Mouse (Mus musculus): ENCODE measurements at regions not wholly inside any gene's neighbourhood (a gene's known extent, or its start where the extent isn't known, plus 50 kb on each side); places are given as distances from the start of the nearest gene placed in this dataset.

DNA sequence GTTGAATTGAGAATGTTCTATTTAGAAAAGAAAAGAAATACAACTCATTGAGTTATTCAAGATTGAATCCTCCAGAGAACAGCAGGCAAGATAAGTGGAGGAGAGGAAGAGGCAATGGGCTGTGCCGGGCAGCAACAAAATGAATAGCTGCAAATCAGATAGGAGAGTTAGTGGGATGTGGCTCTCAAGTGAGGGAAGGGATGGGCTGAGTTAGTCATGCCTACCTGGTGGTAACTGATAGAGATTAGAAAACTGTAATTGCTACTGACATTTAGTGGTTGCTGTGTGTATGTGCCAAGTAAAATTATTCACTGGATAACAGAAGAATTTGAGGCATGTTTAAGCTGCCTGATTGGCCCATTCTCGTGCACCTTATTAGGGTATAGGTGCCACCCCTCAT lies 179.3 kb downstream of the Calcrl start:
- WGBS, result 82% methylated on average over 2 of the region's 2 CpGs

GRCm38 (mm10) chr2:84246562-84246961 lies 178.6 kb downstream of the Calcrl start:
- ATAC-seq (replicated peaks; ENCODE audit: low FRiP score, low TSS enrichment, low read depth), result no peak
- no peaks in the 10 kb centered on the region for H3K9me3 ChIP-seq (ENCODE audit: control insufficient read depth, low read length)
- no peak overlapping the region for H3K9ac ChIP-seq (ENCODE audit: low read length)
- H3K4me1 ChIP-seq (replicated peaks; ENCODE audit: control insufficient read depth, insufficient read depth, low read length), result peaks cover 4% of the 10 kb centered on the region; the same call in 1 of the 2 replicates
- no peak overlapping the region for H3K4me3 ChIP-seq (ENCODE audit: low read depth, low read length)
- no peak for DNase-seq (ENCODE audit: low spot score)
- no peaks in the 10 kb centered on the region for H3K36me3 ChIP-seq (ENCODE audit: control insufficient read depth, insufficient read depth, low read length)
- H3K4me2 ChIP-seq (ENCODE audit: low read length), result no peak overlapping the region
- no peaks in the 10 kb centered on the region for H3K27me3 ChIP-seq (replicated peaks; ENCODE audit: control insufficient read depth, insufficient read depth, low read length)
- 71% methylated on average over 2 of the region's 2 CpGs for WGBS
- no peak overlapping the region for H3K27ac ChIP-seq (ENCODE audit: low read depth)

More for the DNA sequence above, 179.3 kb downstream of the Calcrl start:
- H3K36me3 ChIP-seq (ENCODE audit: control insufficient read depth, insufficient read depth, low read length), result no peaks in the 10 kb centered on the region
- ATAC-seq (replicated peaks; ENCODE audit: low FRiP score, low TSS enrichment, low read depth) (no peak), DNase-seq (ENCODE audit: low spot score) (no peak)
- H3K4me2 ChIP-seq (ENCODE audit: low read length), result no peak overlapping the region
- H3K9me3 ChIP-seq (ENCODE audit: control insufficient read depth, low read length), result no peaks in the 10 kb centered on the region
- peaks cover 4% of the 10 kb centered on the region; the same call in 1 of the 2 replicates for H3K4me1 ChIP-seq (replicated peaks; ENCODE audit: control insufficient read depth, insufficient read depth, low read length)
- no peak overlapping the region for H3K9ac ChIP-seq (ENCODE audit: low read length)
- no peak overlapping the region for H3K4me3 ChIP-seq (ENCODE audit: low read depth, low read length)
- no peaks in the 10 kb centered on the region for H3K27me3 ChIP-seq (replicated peaks; ENCODE audit: control insufficient read depth, insufficient read depth, low read length)
- H3K27ac ChIP-seq (ENCODE audit: low read depth), result no peak overlapping the region

DNA sequence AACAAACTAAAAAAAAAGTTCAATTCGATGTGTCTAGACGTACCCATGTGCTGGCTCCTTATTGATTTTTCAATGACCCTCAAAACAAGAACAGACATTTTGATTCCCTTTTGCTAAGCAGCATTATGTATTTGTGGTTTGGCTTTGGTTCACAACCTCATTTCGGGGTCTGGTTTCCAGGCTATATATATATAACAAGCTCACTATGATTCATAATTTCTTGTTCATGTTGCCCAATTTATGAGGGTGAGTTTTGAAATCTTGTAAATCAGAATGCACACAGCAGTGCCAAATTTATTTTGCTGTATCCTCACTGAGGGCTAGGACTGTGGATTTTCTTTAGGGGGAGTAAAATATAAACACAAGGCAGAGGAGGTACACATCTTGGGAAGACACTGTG lies 177.0 kb downstream of the Calcrl start:
- DNase-seq (ENCODE audit: low spot score), result no peak
- Histone ChIP-seq H3K9me3 (ENCODE audit: control insufficient read depth, low read length) (no peaks in the 10 kb centered on the region), H3K4me3 (ENCODE audit: low read depth, low read length) (no peak overlapping the region), H3K4me1 (replicated peaks; ENCODE audit: control insufficient read depth, insufficient read depth, low read length) (no peaks in the 10 kb centered on the region; the same call in 1 of the 2 replicates), H3K36me3 (ENCODE audit: control insufficient read depth, insufficient read depth, low read length) (no peaks in the 10 kb centered on the region), H3K9ac (ENCODE audit: low read length) (no peak overlapping the region), H3K27ac (ENCODE audit: low read depth) (no peak overlapping the region), H3K27me3 (replicated peaks; ENCODE audit: control insufficient read depth, insufficient read depth, low read length) (no peaks in the 10 kb centered on the region), H3K4me2 (ENCODE audit: low read length) (no peak overlapping the region)
- ATAC-seq (replicated peaks; ENCODE audit: low FRiP score, low TSS enrichment, low read depth), result no peak
- WGBS, result 82% methylated on average over 3 of the region's 3 CpGs

DNA sequence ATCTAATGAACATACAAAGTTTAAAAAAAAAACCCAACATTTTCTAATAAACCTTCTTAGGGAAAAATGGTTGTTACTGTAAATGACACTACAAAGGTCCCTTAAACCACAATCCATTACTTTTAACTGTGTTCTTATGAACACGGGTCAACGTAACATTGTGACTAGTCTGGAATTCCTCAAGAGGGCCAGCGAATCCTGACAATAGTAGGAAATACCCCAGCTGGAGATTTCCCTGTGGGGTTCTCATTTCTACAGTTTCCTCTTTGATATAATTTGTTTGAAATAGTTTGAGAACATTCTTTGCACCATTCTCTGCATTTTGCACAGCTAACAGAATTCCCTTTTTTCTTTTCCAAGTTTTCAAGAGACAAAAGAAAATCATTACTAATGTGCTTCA lies 175.3 kb downstream of the Calcrl start:
- Histone ChIP-seq H3K4me2 (ENCODE audit: low read length) (peak overlapping the region; percentile 15; the same call in 1 of the 2 replicates), H3K4me1 (replicated peaks; ENCODE audit: control insufficient read depth, insufficient read depth, low read length) (no peaks in the 10 kb centered on the region; the same call in 1 of the 2 replicates), H3K36me3 (ENCODE audit: control insufficient read depth, insufficient read depth, low read length) (no peaks in the 10 kb centered on the region), H3K27ac (ENCODE audit: low read depth) (peak overlapping the region; percentile 59; the same call in 1 of the 2 replicates), H3K9me3 (ENCODE audit: control insufficient read depth, low read length) (no peaks in the 10 kb centered on the region), H3K27me3 (replicated peaks; ENCODE audit: control insufficient read depth, insufficient read depth, low read length) (no peaks in the 10 kb centered on the region), H3K9ac (ENCODE audit: low read length) (no peak overlapping the region), H3K4me3 (ENCODE audit: low read depth, low read length) (no peak overlapping the region)
- WGBS, result 26% methylated on average over 3 of the region's 3 CpGs
- ATAC-seq (replicated peaks; ENCODE audit: low FRiP score, low TSS enrichment, low read depth), result no peak
- no peak for DNase-seq (ENCODE audit: low spot score)

DNA sequence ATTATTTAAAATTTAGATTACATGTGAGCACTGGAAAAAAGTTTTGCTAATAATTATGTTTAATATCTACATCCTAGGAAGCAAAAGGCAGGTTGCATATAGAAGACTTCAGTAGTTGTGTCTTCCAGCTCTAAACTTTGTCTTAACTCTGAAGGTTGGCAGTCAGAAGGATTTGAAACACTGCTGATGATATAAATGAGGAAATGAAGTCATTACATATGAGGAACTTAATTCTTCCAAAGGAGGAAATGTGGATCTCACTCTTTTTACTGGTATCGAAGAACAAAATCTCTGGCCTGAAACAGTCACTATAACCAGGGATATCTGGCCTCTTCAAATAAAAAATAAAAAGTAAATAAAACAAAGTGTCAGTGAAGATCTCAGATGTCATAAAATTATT lies 173.1 kb downstream of the Calcrl start:
- no peak for DNase-seq (ENCODE audit: low spot score)
- Histone ChIP-seq H3K27ac (ENCODE audit: low read depth) (no peak overlapping the region), H3K9ac (ENCODE audit: low read length) (no peak overlapping the region), H3K4me1 (replicated peaks; ENCODE audit: control insufficient read depth, insufficient read depth, low read length) (no peaks in the 10 kb centered on the region; the same call in 1 of the 2 replicates), H3K4me2 (ENCODE audit: low read length) (no peak overlapping the region), H3K9me3 (ENCODE audit: control insufficient read depth, low read length) (no peaks in the 10 kb centered on the region), H3K27me3 (replicated peaks; ENCODE audit: control insufficient read depth, insufficient read depth, low read length) (no peaks in the 10 kb centered on the region), H3K4me3 (ENCODE audit: low read depth, low read length) (no peak overlapping the region), H3K36me3 (ENCODE audit: control insufficient read depth, insufficient read depth, low read length) (no peaks in the 10 kb centered on the region)
- no peak for ATAC-seq (replicated peaks; ENCODE audit: low FRiP score, low TSS enrichment, low read depth)
- WGBS, result 90% methylated on average over 1 of the region's 1 CpGs

- Histone ChIP-seq H3K4me2 (ENCODE audit: low read length) (no peak overlapping the region), H3K9ac (ENCODE audit: low read length) (no peak overlapping the region), H3K4me3 (ENCODE audit: low read depth, low read length) (no peak overlapping the region), H3K27me3 (replicated peaks; ENCODE audit: control insufficient read depth, insufficient read depth, low read length) (no peaks in the 10 kb centered on the region), H3K36me3 (ENCODE audit: control insufficient read depth, insufficient read depth, low read length) (no peaks in the 10 kb centered on the region), H3K27ac (ENCODE audit: low read depth) (no peak overlapping the region), H3K9me3 (ENCODE audit: control insufficient read depth, low read length) (no peaks in the 10 kb centered on the region), H3K4me1 (replicated peaks; ENCODE audit: control insufficient read depth, insufficient read depth, low read length) (no peaks in the 10 kb centered on the region)
- ATAC-seq (replicated peaks; ENCODE audit: low FRiP score, low TSS enrichment, low read depth), result no peak
- DNase-seq (ENCODE audit: low spot score), result no peak
- 77% methylated on average over 2 of the region's 2 CpGs for WGBS
Measured at GRCm38 (mm10) chr2:84258339-84259006, 166.7 kb downstream of the Calcrl start.

DNA sequence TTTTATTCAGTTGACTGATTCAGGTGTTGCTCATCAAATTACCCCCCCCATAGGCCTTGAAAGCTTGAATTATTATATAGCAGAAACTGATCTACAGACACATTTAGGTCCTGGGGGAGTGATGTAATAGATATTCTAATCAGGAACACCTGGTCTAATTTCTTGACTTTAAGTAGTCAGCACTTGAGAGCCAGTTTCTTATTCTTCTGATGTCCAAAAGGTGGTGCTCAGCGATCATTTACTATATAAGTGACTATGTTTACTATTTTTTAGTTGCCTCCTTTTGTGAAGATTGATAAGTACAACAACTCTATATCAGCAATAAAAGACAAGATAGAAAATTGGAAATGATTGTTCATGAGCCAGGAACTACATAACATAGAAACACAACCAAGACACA lies 166.0 kb downstream of the Calcrl start:
- Histone ChIP-seq H3K4me3 (ENCODE audit: low read depth, low read length) (no peak overlapping the region), H3K9ac (ENCODE audit: low read length) (no peak overlapping the region), H3K36me3 (ENCODE audit: control insufficient read depth, insufficient read depth, low read length) (no peaks in the 10 kb centered on the region), H3K27me3 (replicated peaks; ENCODE audit: control insufficient read depth, insufficient read depth, low read length) (no peaks in the 10 kb centered on the region), H3K9me3 (ENCODE audit: control insufficient read depth, low read length) (no peaks in the 10 kb centered on the region), H3K4me1 (replicated peaks; ENCODE audit: control insufficient read depth, insufficient read depth, low read length) (no peaks in the 10 kb centered on the region), H3K27ac (ENCODE audit: low read depth) (no peak overlapping the region), H3K4me2 (ENCODE audit: low read length) (no peak overlapping the region)
- WGBS, result 90% methylated on average over 1 of the region's 1 CpGs
- DNase-seq (ENCODE audit: low spot score) (no peak), ATAC-seq (replicated peaks; ENCODE audit: low FRiP score, low TSS enrichment, low read depth) (no peak)

GRCm38 (mm10) chr2:84260701-84261100 lies 164.5 kb downstream of the Calcrl start:
- Histone ChIP-seq H3K36me3 (ENCODE audit: control insufficient read depth, insufficient read depth, low read length) (no peaks in the 10 kb centered on the region), H3K4me1 (replicated peaks; ENCODE audit: control insufficient read depth, insufficient read depth, low read length) (no peaks in the 10 kb centered on the region), H3K9me3 (ENCODE audit: control insufficient read depth, low read length) (no peaks in the 10 kb centered on the region), H3K27me3 (replicated peaks; ENCODE audit: control insufficient read depth, insufficient read depth, low read length) (no peaks in the 10 kb centered on the region), H3K27ac (ENCODE audit: low read depth) (no peak overlapping the region), H3K9ac (ENCODE audit: low read length) (no peak overlapping the region), H3K4me2 (ENCODE audit: low read length) (no peak overlapping the region), H3K4me3 (ENCODE audit: low read depth, low read length) (no peak overlapping the region)
- no peak for ATAC-seq (replicated peaks; ENCODE audit: low FRiP score, low TSS enrichment, low read depth)
- no peak for DNase-seq (ENCODE audit: low spot score)
- 61% methylated on average over 4 of the region's 4 CpGs for WGBS

GRCm38 (mm10) chr2:84261481-84261880 lies 163.7 kb downstream of the Calcrl start:
- Histone ChIP-seq H3K36me3 (ENCODE audit: control insufficient read depth, insufficient read depth, low read length) (no peaks in the 10 kb centered on the region), H3K4me1 (replicated peaks; ENCODE audit: control insufficient read depth, insufficient read depth, low read length) (no peaks in the 10 kb centered on the region), H3K4me3 (ENCODE audit: low read depth, low read length) (no peak overlapping the region), H3K4me2 (ENCODE audit: low read length) (no peak overlapping the region), H3K9ac (ENCODE audit: low read length) (no peak overlapping the region), H3K9me3 (ENCODE audit: control insufficient read depth, low read length) (no peaks in the 10 kb centered on the region), H3K27ac (ENCODE audit: low read depth) (no peak overlapping the region), H3K27me3 (replicated peaks; ENCODE audit: control insufficient read depth, insufficient read depth, low read length) (no peaks in the 10 kb centered on the region)
- no peak for ATAC-seq (replicated peaks; ENCODE audit: low FRiP score, low TSS enrichment, low read depth)
- WGBS, result 78% methylated on average over 5 of the region's 5 CpGs
- DNase-seq (ENCODE audit: low spot score), result no peak
